In genomic region chr3:27155051-27155855, GRCm38 (mm10) we compare ENCODE assay signal across 8 mouse cellular contexts. TPM values are rescaled to one million over a fixed set of nuclear protein-coding genes. Genes with fewer than 3 reads are reported as not detected.
DNase-seq lines count a peak whose midpoint lies in the region; ATAC-seq lines count a peak whose summit lies in the region.

No protein-coding gene starts in this region.

- no peaks in the 10 kb centered on the region for H3K9me3 ChIP-seq in hindbrain, embryonic 14.5 days (ENCODE audit: control insufficient read depth, low read length)
- no peaks in the 10 kb centered on the region for H3K9me3 ChIP-seq in hindbrain, embryonic 12.5 days (replicated peaks)
- no peaks in the 10 kb centered on the region for H3K9me3 ChIP-seq in embryonic facial prominence, embryonic 10.5 days
- no peaks in the 10 kb centered on the region for H3K9me3 ChIP-seq in lung, embryonic 16.5 days (ENCODE audit: control insufficient read depth, low read length)

- no peaks in the 10 kb centered on the region; the same call in 1 of the 2 replicates for H3K4me1 ChIP-seq in hindbrain, embryonic 14.5 days (replicated peaks; ENCODE audit: control insufficient read depth, insufficient read depth, low read length)
- H3K4me1 ChIP-seq in hindbrain, embryonic 12.5 days: peaks cover 12% of the 10 kb centered on the region
- H3K4me1 ChIP-seq in embryonic facial prominence, embryonic 10.5 days: peaks cover 45% of the 10 kb centered on the region
- peaks cover 21% of the 10 kb centered on the region for H3K4me1 ChIP-seq in lung, embryonic 16.5 days (replicated peaks; ENCODE audit: control insufficient read depth, insufficient read depth, low read length)

- H3K36me3 ChIP-seq in hindbrain, embryonic 14.5 days (replicated peaks; ENCODE audit: control insufficient read depth, insufficient read depth): no peaks in the 10 kb centered on the region
- H3K36me3 ChIP-seq in hindbrain, embryonic 12.5 days: 0 out of 2 replicates have a peak, but pooled peaks cover under 1% of the 10 kb centered on the region
- H3K36me3 ChIP-seq in embryonic facial prominence, embryonic 10.5 days (replicated peaks): peaks cover 15% of the 10 kb centered on the region
- H3K36me3 ChIP-seq in lung, embryonic 16.5 days (ENCODE audit: control insufficient read depth, insufficient read depth, low read length): peaks cover under 1% of the 10 kb centered on the region; the same call in 1 of the 2 replicates

- no peak for DNase-seq in hindbrain, embryonic 14.5 days (ENCODE audit: low spot score)
- peak; percentile 75 for DNase-seq in embryonic facial prominence, embryonic 10.5 days (ENCODE audit: low spot score)
- DNase-seq in kidney, adult 9 months: peak; percentile 87
- no peak for DNase-seq in cerebellum, adult 11 months
- no peak for DNase-seq in right cerebral cortex, postnatal 36 days (ENCODE audit: low spot score in 2 of 2)
- DNase-seq in layer of hippocampus, adult 9-11 months: no peak

- 22% methylated on average over 6 of the region's 6 CpGs for WGBS in hindbrain, embryonic 14.5 days
- WGBS in hindbrain, embryonic 12.5 days: 17% methylated on average over 6 of the region's 6 CpGs
- 17% methylated on average over 6 of the region's 6 CpGs for WGBS in embryonic facial prominence, embryonic 10.5 days
- 23% methylated on average over 6 of the region's 6 CpGs for WGBS in lung, embryonic 16.5 days

- no peak overlapping the region for H3K4me2 ChIP-seq in hindbrain, embryonic 14.5 days (replicated peaks)
- no peak overlapping the region for H3K4me2 ChIP-seq in hindbrain, embryonic 12.5 days (replicated peaks)
- no peak overlapping the region for H3K4me2 ChIP-seq in lung, embryonic 16.5 days (ENCODE audit: low read depth, low read length)

- no peak overlapping the region for H3K9ac ChIP-seq in hindbrain, embryonic 14.5 days
- H3K9ac ChIP-seq in hindbrain, embryonic 12.5 days: no peak overlapping the region
- H3K9ac ChIP-seq in lung, embryonic 16.5 days (ENCODE audit: low read length): no peak overlapping the region

- peak overlapping the region; percentile 16; the same call in 1 of the 2 replicates for H3K27ac ChIP-seq in hindbrain, embryonic 14.5 days
- H3K27ac ChIP-seq in hindbrain, embryonic 12.5 days: no peak overlapping the region
- peak overlapping the region; percentile 97 for H3K27ac ChIP-seq in embryonic facial prominence, embryonic 10.5 days (replicated peaks)
- peak overlapping the region; percentile 93 for H3K27ac ChIP-seq in lung, embryonic 16.5 days (ENCODE audit: low read length)

- no peaks in the 10 kb centered on the region for H3K27me3 ChIP-seq in hindbrain, embryonic 14.5 days (ENCODE audit: control insufficient read depth, insufficient read depth, low read length)
- H3K27me3 ChIP-seq in hindbrain, embryonic 12.5 days: no peaks in the 10 kb centered on the region
- H3K27me3 ChIP-seq in embryonic facial prominence, embryonic 10.5 days (replicated peaks; ENCODE audit: low read depth, poor library complexity, severe bottlenecking): no peaks in the 10 kb centered on the region
- H3K27me3 ChIP-seq in lung, embryonic 16.5 days (ENCODE audit: control insufficient read depth, insufficient read depth, low read depth, low read length): no peaks in the 10 kb centered on the region

- ATAC-seq in hindbrain, embryonic 14.5 days (ENCODE audit: low FRiP score): no peak
- ATAC-seq in hindbrain, embryonic 12.5 days (ENCODE audit: low FRiP score): no peak
- ATAC-seq in lung, embryonic 16.5 days (ENCODE audit: low read depth): peak; percentile 42

- H3K4me3 ChIP-seq in hindbrain, embryonic 14.5 days (replicated peaks; ENCODE audit: low read length): no peak overlapping the region
- H3K4me3 ChIP-seq in hindbrain, embryonic 12.5 days: no peak overlapping the region
- H3K4me3 ChIP-seq in embryonic facial prominence, embryonic 10.5 days: no peak overlapping the region; the same call in 1 of the 2 replicates
- no peak overlapping the region for H3K4me3 ChIP-seq in lung, embryonic 16.5 days (ENCODE audit: low read length)

RNA-seq across cellular contexts. Expression of gene Ect2, which starts 1.6 kb away (rescaled TPM):
- 10.0 and 13.1 TPM in 2 replicates for polyA plus RNA-seq in hindbrain, embryonic 14.5 days (2014; fragmentation: Nextera tagmentation; extraction: Ambion mirVana)
- polyA plus RNA-seq in hindbrain, embryonic 12.5 days (2016; fragmentation: Nextera tagmentation; extraction: Ambion mirVana): 46.8 and 48.1 TPM in 2 replicates
- 82.4 and 85.0 TPM in 2 replicates for polyA plus RNA-seq in embryonic facial prominence, embryonic 10.5 days (2016; fragmentation: Nextera tagmentation; extraction: Ambion mirVana)
- 67.2 and 71.4 TPM in 2 replicates for polyA plus RNA-seq in lung, embryonic 16.5 days (2015; fragmentation: Nextera tagmentation; extraction: Ambion mirVana)

RNA-seq across cellular contexts. Expression of gene Nceh1, which starts 27.5 kb away (rescaled TPM):
- 11.5 and 15.8 TPM in 2 replicates for polyA plus RNA-seq in hindbrain, embryonic 14.5 days (2014; fragmentation: Nextera tagmentation; extraction: Ambion mirVana)
- 5.1 and 5.6 TPM in 2 replicates for polyA plus RNA-seq in hindbrain, embryonic 12.5 days (2016; fragmentation: Nextera tagmentation; extraction: Ambion mirVana)
- 4.2 and 4.6 TPM in 2 replicates for polyA plus RNA-seq in embryonic facial prominence, embryonic 10.5 days (2016; fragmentation: Nextera tagmentation; extraction: Ambion mirVana)
- polyA plus RNA-seq in lung, embryonic 16.5 days (2015; fragmentation: Nextera tagmentation; extraction: Ambion mirVana): 9.6 and 10.1 TPM in 2 replicates

Comparison
In these comparisons a context has a peak if more than half of its experiments do, and no peak if none do; other contexts are left out.
1. DNase-seq: peak in embryonic facial prominence, embryonic 10.5 days (single experiment) and kidney, adult 9 months (single experiment); none in hindbrain, embryonic 14.5 days (single experiment), cerebellum, adult 11 months (single experiment), right cerebral cortex, postnatal 36 days (0 of 2) and layer of hippocampus, adult 9-11 months (single experiment).